In genomic region chr4:99828739-99829093, GRCm38 (mm10) we compare ENCODE assay signal across 8 mouse cellular contexts. TPM values are rescaled to one million over a fixed set of nuclear protein-coding genes. Genes with fewer than 3 reads are reported as not detected.
DNase-seq lines count a peak whose midpoint lies in the region; ATAC-seq and TF ChIP-seq lines count a peak whose summit lies in the region.

No protein-coding gene starts in this region.

- DNase-seq in lung, adult 2 months = no peak
- no peak for DNase-seq in lung, postnatal 25 days (ENCODE audit: low spot score)
- no peak for DNase-seq in limb, embryonic 10.5 days (ENCODE audit: low spot score)
- DNase-seq in layer of hippocampus, postnatal 25 days (ENCODE audit: extremely low spot score in 1 of 2, low spot score in 1 of 2) = no peak
- DNase-seq in right cerebral cortex, postnatal 36 days (ENCODE audit: low spot score in 2 of 2) = no peak
- DNase-seq in cerebellum, adult 9-11 months = no peak

- H3K9me3 ChIP-seq in limb, embryonic 10.5 days (replicated peaks) = no peaks in the 10 kb centered on the region
- no peaks in the 10 kb centered on the region for H3K9me3 ChIP-seq in neural tube, embryonic 15.5 days (replicated peaks)

- no peaks in the 10 kb centered on the region for H3K4me1 ChIP-seq in lung, adult 2 months (ENCODE audit: control insufficient read depth, insufficient read depth, low read length)
- no peaks in the 10 kb centered on the region for H3K4me1 ChIP-seq in embryonic fibroblast, embryonic 13.5 days (ENCODE audit: control insufficient read depth, insufficient read depth, low read length)
- peaks cover 11% of the 10 kb centered on the region for H3K4me1 ChIP-seq in limb, embryonic 10.5 days
- peaks cover 11% of the 10 kb centered on the region for H3K4me1 ChIP-seq in neural tube, embryonic 15.5 days

- under 1% methylated on average over 7 of the region's 7 CpGs for WGBS in lung, adult 2 months
- WGBS in limb, embryonic 10.5 days = under 1% methylated on average over 7 of the region's 7 CpGs
- WGBS in neural tube, embryonic 15.5 days = under 1% methylated on average over 7 of the region's 7 CpGs

- peak; percentile 12 for ATAC-seq in neural tube, embryonic 15.5 days (ENCODE audit: low FRiP score)

- TF ChIP-seq CTCF in lung, adult 2 months (IDR thresholded peaks at IDR 0.05; ENCODE audit: insufficient read depth, low read length) = no peak
- no peak for TF ChIP-seq CTCF in embryonic fibroblast, embryonic 13.5 days (IDR thresholded peaks at IDR 0.05; ENCODE audit: borderline replicate concordance, insufficient read depth, low read length)

- H3K36me3 ChIP-seq in limb, embryonic 10.5 days = peaks cover 12% of the 10 kb centered on the region; the same call in 1 of the 2 replicates
- H3K36me3 ChIP-seq in neural tube, embryonic 15.5 days = no peaks in the 10 kb centered on the region

- no peaks in the 10 kb centered on the region for H3K27me3 ChIP-seq in limb, embryonic 10.5 days (ENCODE audit: low read depth, poor library complexity, severe bottlenecking)
- no peaks in the 10 kb centered on the region for H3K27me3 ChIP-seq in neural tube, embryonic 15.5 days (replicated peaks)

- peak overlapping the region; percentile 100 for H3K4me3 ChIP-seq in lung, adult 2 months (replicated peaks; ENCODE audit: extremely low read depth, low read depth, low read length)
- H3K4me3 ChIP-seq in embryonic fibroblast, embryonic 13.5 days (ENCODE audit: insufficient read depth, low read length) = peak overlapping the region; percentile 77
- peak overlapping the region; percentile 77 for H3K4me3 ChIP-seq in limb, embryonic 10.5 days
- peak overlapping the region; percentile 59 for H3K4me3 ChIP-seq in neural tube, embryonic 15.5 days (replicated peaks)

- TF ChIP-seq POLR2A in lung, adult 2 months (IDR thresholded peaks at IDR 0.05; ENCODE audit: borderline replicate concordance, extremely low read depth, low read depth, low read length) = no peak
- no peak; the same call in 1 of the 2 replicates for TF ChIP-seq POLR2A in embryonic fibroblast, embryonic 13.5 days (IDR thresholded peaks at IDR 0.05; ENCODE audit: low read depth, low read length)

- H3K27ac ChIP-seq in embryonic fibroblast, embryonic 13.5 days (ENCODE audit: insufficient read depth, low read length) = no peak overlapping the region
- H3K27ac ChIP-seq in limb, embryonic 10.5 days = peak overlapping the region; percentile 96
- H3K27ac ChIP-seq in neural tube, embryonic 15.5 days (replicated peaks) = peak overlapping the region; percentile 98

- peak overlapping the region; percentile 83 for H3K9ac ChIP-seq in neural tube, embryonic 15.5 days (replicated peaks)

- H3K4me2 ChIP-seq in neural tube, embryonic 15.5 days = peak overlapping the region; percentile 55

RNA-seq across cellular contexts. Expression of gene Efcab7, which starts 0.3 kb away (rescaled TPM):
- 4.0 and 4.9 TPM in 2 replicates for polyA plus RNA-seq in lung, adult 2 months (2012; rRNA removed)
- 12.2 and 18.3 TPM in 2 replicates for polyA plus RNA-seq in embryonic fibroblast, embryonic 13.5 days (2011; ENCODE audit: insufficient read length, low read depth, missing spikeins)
- polyA plus RNA-seq in limb, embryonic 10.5 days (2016; fragmentation: Nextera tagmentation; extraction: Ambion mirVana) = 20.8 and 23.1 TPM in 2 replicates
- 8.5 and 13.7 TPM in 2 replicates for polyA plus RNA-seq in neural tube, embryonic 15.5 days (2015; fragmentation: Nextera tagmentation; extraction: Ambion mirVana)
- total RNA-seq in layer of hippocampus, postnatal 25 days (2021) = 1 to 10 TPM; 9.1 to 9.5 TPM
